Mouse (Mus musculus) limb, embryonic 12.5 days (tissue): ENCODE data around the gene Gcnt2. TPM values are rescaled to one million over a fixed set of nuclear protein-coding genes. Genes with fewer than 3 reads are reported as not detected.
A peak's percentile ranks its signal among the peaks of the same experiment; 100 is the strongest.
"Not testable (repeated sequence)": the region's sequence is repeated elsewhere in the genome, so short reads cannot be mapped to it uniquely, and the experiment has no call there.

ENCODE experiments used
- ATAC-seq: fragments of 200-750 bp; cut with Nextera tagmentation; 2 replicates; pipeline ENCODE4 v1.8.0; 2017; ENCODE audit warnings: low read depth, moderate TSS enrichment; ENCODE audit not compliant: insufficient number of reproducible peaks, insufficient read depth, low FRiP score, low TSS enrichment
- H3K27ac ChIP-seq: fragments of 300-500 bp; sonication (generic); 2 replicates; pipeline ENCODE4 v1.5.1; 2016; ENCODE audit warnings: mild to moderate bottlenecking, moderate library complexity
- H3K27me3 ChIP-seq: fragments of 300-500 bp; sonication (generic); 2 replicates; pipeline ENCODE4 v1.6.1; 2016; ENCODE audit warnings: mild to moderate bottlenecking, moderate library complexity
- H3K36me3 ChIP-seq: fragments of 300-500 bp; sonication (generic); 2 replicates; pipeline ENCODE4 v1.6.1; 2016; ENCODE audit warnings: mild to moderate bottlenecking, moderate library complexity
- H3K4me1 ChIP-seq: fragments of 300-500 bp; sonication (generic); replicated peaks from 2 replicates; pipeline ENCODE4 v1.6.1; 2016
- H3K4me2 ChIP-seq: fragments of 300-500 bp; sonication (generic); 2 replicates; pipeline ENCODE4 v1.6.1; 2016; ENCODE audit warnings: mild to moderate bottlenecking, moderate library complexity
- H3K4me3 ChIP-seq: fragments of 300-500 bp; sonication (generic); replicated peaks from 2 replicates; pipeline ENCODE4 v1.5.1; 2016; ENCODE audit warnings: mild to moderate bottlenecking
- H3K9ac ChIP-seq: fragments of 300-500 bp; sonication (generic); replicated peaks from 2 replicates; pipeline ENCODE4 v1.6.1; 2016; ENCODE audit warnings: mild to moderate bottlenecking, moderate library complexity
- H3K9me3 ChIP-seq: fragments of 300-500 bp; sonication (generic); 2 replicates; pipeline ENCODE4 v1.6.1; 2016; ENCODE audit warnings: mild to moderate bottlenecking, moderate library complexity
- WGBS: fragments of 180-500 bp; shearing (Covaris S2); methylation state at CpG from one replicate; pipeline ENCODE4 v1.1.7; 2016; 5-methylcytosine and 5-hydroxymethylcytosine counted together
- polyA plus RNA-seq: library from polyadenylated mRNA; unstranded; fragments of >200 nt; fragmentation: Nextera tagmentation; extraction: Ambion mirVana; gene quantifications from 2 replicates; pipeline ENCODE4 v1.2.1, GENCODE M21; 2016

The Gcnt2 gene
- polyA plus RNA-seq, 1 experiment from 2014 or later: 2.1 TPM

GRCm38 (mm10) chr13:40874021-40874420 is 14.5 kb downstream of the Gcnt2 start:
- H3K9ac ChIP-seq: no peak overlapping the region
- H3K4me1 ChIP-seq: peaks cover 11% of the 10 kb centered on the region
- no peaks in the 10 kb centered on the region; the same call in 1 of the 2 replicates for H3K9me3 ChIP-seq
- H3K27me3 ChIP-seq: no peaks in the 10 kb centered on the region
- H3K27ac ChIP-seq: no peak overlapping the region
- 85% methylated on average over 5 of the region's 5 CpGs for WGBS
- no peak for ATAC-seq
- no peak overlapping the region for H3K4me2 ChIP-seq
- H3K4me3 ChIP-seq: no peak overlapping the region
- no peaks in the 10 kb centered on the region for H3K36me3 ChIP-seq

- ATAC-seq: no peak
- Histone ChIP-seq H3K4me2 (no peak overlapping the region), H3K9ac (no peak overlapping the region), H3K27me3 (no peaks in the 10 kb centered on the region), H3K4me1 (peaks cover 6% of the 10 kb centered on the region; the same call in 1 of the 2 replicates), H3K4me3 (no peak overlapping the region), H3K36me3 (no peaks in the 10 kb centered on the region), H3K9me3 (no peaks in the 10 kb centered on the region; the same call in 1 of the 2 replicates), H3K27ac (no peak overlapping the region)
- 42% methylated on average over 5 of the region's 5 CpGs for WGBS
Observed at GRCm38 (mm10) chr13:40875415-40875814, 15.9 kb downstream of the Gcnt2 start.

GRCm38 (mm10) chr13:40877589-40877988 is 18.0 kb downstream of the Gcnt2 start:
- no peak overlapping the region for H3K27ac ChIP-seq
- 82% methylated on average over 4 of the region's 4 CpGs for WGBS
- H3K36me3 ChIP-seq: no peaks in the 10 kb centered on the region
- H3K4me3 ChIP-seq: no peak overlapping the region
- ATAC-seq: no peak
- no peak overlapping the region for H3K9ac ChIP-seq
- H3K4me1 ChIP-seq: peaks cover 6% of the 10 kb centered on the region; the same call in 1 of the 2 replicates
- H3K27me3 ChIP-seq: no peaks in the 10 kb centered on the region
- H3K9me3 ChIP-seq: no peaks in the 10 kb centered on the region; the same call in 1 of the 2 replicates
- H3K4me2 ChIP-seq: no peak overlapping the region

GRCm38 (mm10) chr13:40880557-40880956 is 21.0 kb downstream of the Gcnt2 start:
- H3K27ac ChIP-seq: no peak overlapping the region
- 77% methylated on average over 8 of the region's 8 CpGs for WGBS
- no peak overlapping the region for H3K4me3 ChIP-seq
- no peak overlapping the region for H3K9ac ChIP-seq
- no peaks in the 10 kb centered on the region for H3K9me3 ChIP-seq
- no peak for ATAC-seq
- H3K27me3 ChIP-seq: no peaks in the 10 kb centered on the region
- no peak overlapping the region for H3K4me2 ChIP-seq
- H3K36me3 ChIP-seq: no peaks in the 10 kb centered on the region
- peaks cover 5% of the 10 kb centered on the region; the same call in 1 of the 2 replicates for H3K4me1 ChIP-seq

- no peak for ATAC-seq
- WGBS: 86% methylated on average over 5 of the region's 5 CpGs
- Histone ChIP-seq H3K4me2 (no peak overlapping the region), H3K27me3 (peaks cover 3% of the 10 kb centered on the region; the same call in 1 of the 2 replicates), H3K4me1 (peaks cover 5% of the 10 kb centered on the region; the same call in 1 of the 2 replicates), H3K4me3 (no peak overlapping the region), H3K9ac (no peak overlapping the region), H3K36me3 (no peaks in the 10 kb centered on the region), H3K9me3 (no peaks in the 10 kb centered on the region), H3K27ac (no peak overlapping the region)
Observed at GRCm38 (mm10) chr13:40882606-40883005, 23.1 kb downstream of the Gcnt2 start.

GRCm38 (mm10) chr13:40883903-40884302 is 24.3 kb downstream of the Gcnt2 start:
- Histone ChIP-seq H3K4me2 (no peak overlapping the region), H3K27me3 (peaks cover 6% of the 10 kb centered on the region; the same call in 1 of the 2 replicates), H3K36me3 (no peaks in the 10 kb centered on the region), H3K4me3 (no peak overlapping the region), H3K4me1 (peaks cover 11% of the 10 kb centered on the region; the same call in 1 of the 2 replicates), H3K9me3 (no peaks in the 10 kb centered on the region), H3K9ac (no peak overlapping the region), H3K27ac (no peak overlapping the region)
- ATAC-seq: no peak
- 85% methylated on average over 9 of the region's 9 CpGs for WGBS

GRCm38 (mm10) chr13:40884878-40885277 is 25.3 kb downstream of the Gcnt2 start:
- H3K27me3 ChIP-seq: peaks cover 6% of the 10 kb centered on the region; the same call in 1 of the 2 replicates
- H3K4me3 ChIP-seq: no peak overlapping the region
- H3K27ac ChIP-seq: no peak overlapping the region
- H3K4me2 ChIP-seq: no peak overlapping the region
- WGBS: 59% methylated on average over 5 of the region's 5 CpGs
- no peak overlapping the region for H3K9ac ChIP-seq
- H3K4me1 ChIP-seq: peaks cover 15% of the 10 kb centered on the region
- no peaks in the 10 kb centered on the region for H3K36me3 ChIP-seq
- no peaks in the 10 kb centered on the region for H3K9me3 ChIP-seq
- ATAC-seq: no peak

GRCm38 (mm10) chr13:40885935-40886642 is 26.5 kb downstream of the Gcnt2 start:
- Histone ChIP-seq H3K4me2 (peak overlapping the region; percentile 63), H3K4me1 (peaks cover 19% of the 10 kb centered on the region), H3K27me3 (peaks cover 6% of the 10 kb centered on the region; the same call in 1 of the 2 replicates), H3K4me3 (peak overlapping the region; percentile 36), H3K27ac (no peak overlapping the region), H3K9me3 (no peaks in the 10 kb centered on the region), H3K9ac (no peak overlapping the region; the same call in 1 of the 2 replicates), H3K36me3 (no peaks in the 10 kb centered on the region)
- 44% methylated on average over 10 of the region's 10 CpGs for WGBS
- ATAC-seq: no peak

- Histone ChIP-seq H3K4me3 (peak overlapping the region; percentile 36), H3K27ac (peak overlapping the region; percentile 51; the same call in 1 of the 2 replicates), H3K27me3 (peaks cover 6% of the 10 kb centered on the region; the same call in 1 of the 2 replicates), H3K4me2 (peak overlapping the region; percentile 63), H3K4me1 (peaks cover 19% of the 10 kb centered on the region), H3K9me3 (no peaks in the 10 kb centered on the region), H3K36me3 (no peaks in the 10 kb centered on the region), H3K9ac (peak overlapping the region; percentile 40)
- WGBS: under 1% methylated on average over 22 of the region's 22 CpGs
- ATAC-seq: no peak
Observed at GRCm38 (mm10) chr13:40886643-40887381, 27.3 kb downstream of the Gcnt2 start.

GRCm38 (mm10) chr13:40890595-40890994 is 31.0 kb downstream of the Gcnt2 start:
- Histone ChIP-seq H3K4me1 (peaks cover 19% of the 10 kb centered on the region), H3K4me3 (no peak overlapping the region), H3K27me3 (peaks cover 6% of the 10 kb centered on the region; the same call in 1 of the 2 replicates), H3K9me3 (no peaks in the 10 kb centered on the region), H3K27ac (no peak overlapping the region), H3K36me3 (no peaks in the 10 kb centered on the region), H3K4me2 (no peak overlapping the region), H3K9ac (no peak overlapping the region)
- 82% methylated on average over 5 of the region's 5 CpGs for WGBS
- no peak for ATAC-seq

- ATAC-seq, H3K4me2 ChIP-seq, H3K9ac ChIP-seq, H3K36me3 ChIP-seq, H3K9me3 ChIP-seq, H3K4me3 ChIP-seq, H3K27ac ChIP-seq, H3K27me3 ChIP-seq: not testable (repeated sequence)
- 85% methylated on average over 1 of the region's 1 CpGs for WGBS
- H3K4me1 ChIP-seq: peaks cover 19% of the 10 kb centered on the region
Observed at GRCm38 (mm10) chr13:40891369-40891768, 31.8 kb downstream of the Gcnt2 start.
